Mouse (Mus musculus): Measurements from ENCODE around the gene Tor1aip2.

Gene Tor1aip2

GRCm38 (mm10) chr1:156107424-156107823 lies 72.2 kb downstream of the Tor1aip2 start:
- DNase-seq (ENCODE audit: low read depth, low spot score), result no peak

GRCm38 (mm10) chr1:156108400-156108799 lies 73.2 kb downstream of the Tor1aip2 start:
- no peak for DNase-seq (ENCODE audit: low read depth, low spot score)

- no peak for DNase-seq (ENCODE audit: low read depth, low spot score)
Observed at GRCm38 (mm10) chr1:156111090-156111489, 75.9 kb downstream of the Tor1aip2 start.

GRCm38 (mm10) chr1:156111728-156112127 lies 76.5 kb downstream of the Tor1aip2 start:
- no peak for DNase-seq (ENCODE audit: low read depth, low spot score)

- no peak for DNase-seq (ENCODE audit: low read depth, low spot score)
Observed at GRCm38 (mm10) chr1:156112142-156112541, 76.9 kb downstream of the Tor1aip2 start.

GRCm38 (mm10) chr1:156113884-156114499 lies 78.8 kb downstream of the Tor1aip2 start:
- DNase-seq (ENCODE audit: low read depth, low spot score), result no peak

GRCm38 (mm10) chr1:156116770-156117169 lies 81.6 kb downstream of the Tor1aip2 start:
- no peak for DNase-seq (ENCODE audit: low read depth, low spot score)
